Mouse (Mus musculus) liver, embryonic 13.5 days (tissue): ENCODE data around the gene Itga1. TPM values are rescaled to one million over a fixed set of nuclear protein-coding genes. Genes with fewer than 3 reads are reported as not detected.

Experiments
- ATAC-seq: fragments of 200-750 bp; cut with Nextera tagmentation; 2 replicates; pipeline ENCODE4 v1.8.0; 2017; ENCODE audit warnings: low read depth, mild to moderate bottlenecking, moderate number of reproducible peaks, moderate library complexity
- DNase-seq: peaks from one replicate; pipeline ENCODE4 v3.0.0; 2022
- H3K27ac ChIP-seq: fragments of 300-500 bp; sonication (generic); 2 replicates; pipeline ENCODE4 v1.5.1; 2015; ENCODE audit warnings: moderate library complexity, mild to moderate bottlenecking, inconsistent platforms
- H3K27me3 ChIP-seq: fragments of 300-500 bp; sonication (generic); 2 replicates; pipeline ENCODE4 v1.6.1; 2015; ENCODE audit warnings: mild to moderate bottlenecking, inconsistent platforms
- H3K36me3 ChIP-seq: fragments of 300-500 bp; sonication (generic); 2 replicates; pipeline ENCODE4 v1.6.1; 2015; ENCODE audit warnings: mild to moderate bottlenecking, inconsistent platforms
- H3K4me1 ChIP-seq: fragments of 300-500 bp; sonication (generic); replicated peaks from 2 replicates; pipeline ENCODE4 v1.6.1; 2015; ENCODE audit warnings: inconsistent platforms
- H3K4me2 ChIP-seq: fragments of 300-500 bp; sonication (generic); 2 replicates; pipeline ENCODE4 v1.6.1; 2015; ENCODE audit warnings: inconsistent platforms, mild to moderate bottlenecking, moderate library complexity
- H3K4me3 ChIP-seq: fragments of 300-500 bp; sonication (generic); replicated peaks from 2 replicates; pipeline ENCODE4 v1.5.1; 2015; ENCODE audit warnings: mild to moderate bottlenecking, inconsistent platforms
- H3K9ac ChIP-seq: fragments of 300-500 bp; sonication (generic); 2 replicates; pipeline ENCODE4 v1.6.1; 2015; ENCODE audit warnings: mild to moderate bottlenecking, inconsistent platforms
- H3K9me3 ChIP-seq: fragments of 300-500 bp; sonication (generic); replicated peaks from 2 replicates; pipeline ENCODE4 v1.6.1; 2016; ENCODE audit warnings: inconsistent platforms
- WGBS: fragments of 180-500 bp; shearing (Covaris S2); methylation state at CpG from one replicate; pipeline ENCODE4 v1.1.7; 2015; ENCODE audit not compliant: insufficient replicate concordance; 5-methylcytosine and 5-hydroxymethylcytosine counted together
- polyA plus RNA-seq: library from polyadenylated mRNA; unstranded; fragments of >200 nt; fragmentation: Nextera tagmentation; extraction: Ambion mirVana; gene quantifications from 2 replicates; pipeline ENCODE4 v1.2.1, GENCODE M21; 2015

The Itga1 gene
- polyA plus RNA-seq, 1 experiment from 2014 or later, result 2.6 TPM

DNA sequence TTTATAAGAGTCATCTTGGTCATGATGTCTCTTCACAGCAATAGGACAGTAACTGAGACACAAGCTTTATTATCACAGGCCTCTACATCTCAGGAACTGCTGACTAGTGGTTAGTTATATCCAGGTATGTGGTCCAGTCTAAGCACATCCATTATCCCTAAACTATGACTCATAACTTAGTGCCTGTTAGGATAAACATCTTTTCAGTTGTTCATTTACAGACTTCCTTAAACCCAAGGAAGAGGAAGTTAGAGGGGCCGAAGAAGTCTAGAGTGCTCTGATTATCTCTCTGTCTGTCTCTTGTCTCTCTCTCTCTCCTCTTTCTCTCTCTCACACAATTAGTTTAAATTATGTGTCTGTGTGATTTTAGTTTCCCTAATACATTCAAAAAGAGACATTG, 117.1 kb downstream of the Itga1 start:
- H3K4me3 ChIP-seq, result no peak overlapping the region
- ATAC-seq (no peak), DNase-seq (no peak)
- 24% methylated on average over 1 of the region's 1 CpGs for WGBS
- H3K4me2 ChIP-seq, result no peak overlapping the region
- no peak overlapping the region for H3K27ac ChIP-seq
- no peaks in the 10 kb centered on the region for H3K4me1 ChIP-seq
- H3K36me3 ChIP-seq, result no peaks in the 10 kb centered on the region
- H3K9ac ChIP-seq, result no peak overlapping the region
- H3K9me3 ChIP-seq, result no peaks in the 10 kb centered on the region
- no peaks in the 10 kb centered on the region for H3K27me3 ChIP-seq

DNA sequence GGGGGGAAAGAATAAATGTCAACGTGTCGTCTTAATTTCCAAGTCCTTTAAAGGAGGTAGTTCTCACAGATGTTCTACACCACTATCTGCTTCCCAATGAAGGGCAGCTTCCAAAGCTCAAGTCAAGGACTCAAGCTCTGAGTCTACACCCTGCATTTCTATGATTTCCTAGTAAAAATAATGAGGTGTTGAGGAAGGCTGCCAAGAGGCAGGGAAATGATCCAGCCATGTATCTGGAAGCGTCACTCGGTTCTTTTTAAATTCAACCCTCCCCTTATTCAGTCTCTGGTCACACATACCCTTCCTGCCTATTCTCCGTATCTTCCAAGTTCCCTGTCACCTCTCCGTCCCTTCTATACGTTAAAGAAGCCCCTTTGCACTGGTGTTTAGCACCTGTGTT, 118.6 kb downstream of the Itga1 start:
- H3K27ac ChIP-seq, result no peak overlapping the region
- H3K27me3 ChIP-seq, result no peaks in the 10 kb centered on the region
- no peak for ATAC-seq
- H3K36me3 ChIP-seq, result no peaks in the 10 kb centered on the region
- H3K4me3 ChIP-seq, result no peak overlapping the region
- H3K9ac ChIP-seq, result no peak overlapping the region
- 73% methylated on average over 7 of the region's 7 CpGs for WGBS
- H3K4me2 ChIP-seq, result no peak overlapping the region
- H3K9me3 ChIP-seq, result no peaks in the 10 kb centered on the region
- H3K4me1 ChIP-seq, result no peaks in the 10 kb centered on the region
- DNase-seq, result no peak

GRCm38 (mm10) chr13:114980831-114981419, 120.8 kb downstream of the Itga1 start:
- ATAC-seq, result no peak
- Histone ChIP-seq H3K27ac (no peak overlapping the region), H3K4me3 (no peak overlapping the region)

GRCm38 (mm10) chr13:114974484-114975042, 127.2 kb downstream of the Itga1 start:
- Histone ChIP-seq H3K27ac (no peak overlapping the region), H3K4me3 (no peak overlapping the region), H3K9me3 (no peaks in the 10 kb centered on the region), H3K4me1 (no peaks in the 10 kb centered on the region), H3K36me3 (no peaks in the 10 kb centered on the region), H3K9ac (no peak overlapping the region), H3K4me2 (no peak overlapping the region), H3K27me3 (no peaks in the 10 kb centered on the region)
- WGBS, result 59% methylated on average over 6 of the region's 6 CpGs
- DNase-seq (no peak), ATAC-seq (no peak)

More at GRCm38 (mm10) chr13:114980831-114981419, 120.8 kb downstream of the Itga1 start:
- no peaks in the 10 kb centered on the region for H3K36me3 ChIP-seq
- no peak overlapping the region for H3K4me2 ChIP-seq
- H3K9ac ChIP-seq, result no peak overlapping the region
- DNase-seq, result no peak
- 35% methylated on average over 10 of the region's 10 CpGs for WGBS
- H3K27me3 ChIP-seq, result no peaks in the 10 kb centered on the region
- H3K9me3 ChIP-seq, result no peaks in the 10 kb centered on the region
- no peaks in the 10 kb centered on the region for H3K4me1 ChIP-seq

DNA sequence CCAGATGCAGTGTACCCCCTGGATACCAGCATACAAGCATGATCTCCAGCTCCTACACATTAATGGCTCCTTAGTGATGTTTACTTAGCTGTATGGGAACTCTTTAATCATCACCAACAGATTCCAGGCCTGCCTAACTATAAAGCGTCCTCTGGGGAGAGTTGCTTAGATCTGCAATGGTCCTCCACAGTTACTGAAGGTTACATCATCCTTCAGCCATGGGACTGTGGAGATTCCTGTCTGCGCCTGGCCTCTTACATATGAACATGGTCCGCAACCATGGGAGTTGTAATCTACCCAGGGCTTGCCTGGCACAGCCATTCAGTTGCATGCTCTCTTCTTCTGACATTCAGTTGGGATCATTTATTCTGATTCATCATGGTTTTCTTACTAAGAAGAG, 129.9 kb downstream of the Itga1 start:
- H3K27ac ChIP-seq, result no peak overlapping the region
- no peak for DNase-seq
- WGBS, result 83% methylated on average over 3 of the region's 3 CpGs
- no peaks in the 10 kb centered on the region for H3K9me3 ChIP-seq
- H3K9ac ChIP-seq, result no peak overlapping the region
- no peaks in the 10 kb centered on the region for H3K4me1 ChIP-seq
- no peak overlapping the region for H3K4me2 ChIP-seq
- H3K36me3 ChIP-seq, result no peaks in the 10 kb centered on the region
- no peak for ATAC-seq
- no peak overlapping the region for H3K4me3 ChIP-seq
- H3K27me3 ChIP-seq, result no peaks in the 10 kb centered on the region

- no peaks in the 10 kb centered on the region for H3K27me3 ChIP-seq
- no peak overlapping the region for H3K4me2 ChIP-seq
- DNase-seq (peak; percentile 20), ATAC-seq (peak; percentile 58)
- WGBS, result 29% methylated on average over 2 of the region's 2 CpGs
- H3K36me3 ChIP-seq, result no peaks in the 10 kb centered on the region
- no peak overlapping the region for H3K4me3 ChIP-seq
- no peak overlapping the region for H3K9ac ChIP-seq
- no peak overlapping the region for H3K27ac ChIP-seq
- no peaks in the 10 kb centered on the region for H3K9me3 ChIP-seq
- no peaks in the 10 kb centered on the region for H3K4me1 ChIP-seq
Measured at GRCm38 (mm10) chr13:114964233-114964632, 137.5 kb downstream of the Itga1 start.

GRCm38 (mm10) chr13:114954516-114954915, 147.2 kb downstream of the Itga1 start:
- Histone ChIP-seq H3K27me3 (no peaks in the 10 kb centered on the region), H3K4me3 (no peak overlapping the region), H3K27ac (no peak overlapping the region), H3K4me2 (no peak overlapping the region), H3K36me3 (no peaks in the 10 kb centered on the region), H3K9ac (no peak overlapping the region), H3K4me1 (peaks cover 3% of the 10 kb centered on the region; the same call in 1 of the 2 replicates), H3K9me3 (no peaks in the 10 kb centered on the region)
- DNase-seq (no peak), ATAC-seq (no peak)

DNA sequence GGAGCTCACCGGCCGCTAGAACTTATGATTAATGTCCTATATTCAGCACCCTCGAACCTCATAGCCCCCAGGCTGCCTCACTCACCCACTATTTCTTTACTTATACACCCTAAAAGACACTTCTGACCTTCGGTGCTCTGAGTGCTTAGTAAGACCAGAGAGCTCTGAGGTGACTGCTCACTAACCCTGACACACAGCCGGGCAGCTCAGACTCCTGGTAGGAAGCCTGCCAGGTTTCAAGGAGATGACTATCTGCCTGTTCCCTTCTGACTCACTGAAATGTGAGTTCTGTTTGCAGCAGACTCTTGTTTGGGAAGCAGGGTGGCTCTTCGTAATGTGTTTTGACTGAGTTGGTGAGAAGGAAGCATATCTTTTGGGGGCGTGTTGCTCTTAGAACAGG, 168.2 kb downstream of the Itga1 start:
- DNase-seq (no peak), ATAC-seq (no peak)
- no peak overlapping the region for H3K9ac ChIP-seq
- H3K27ac ChIP-seq, result no peak overlapping the region
- no peaks in the 10 kb centered on the region for H3K9me3 ChIP-seq
- no peak overlapping the region for H3K4me3 ChIP-seq
- H3K4me2 ChIP-seq, result no peak overlapping the region
- H3K27me3 ChIP-seq, result no peaks in the 10 kb centered on the region
- no peaks in the 10 kb centered on the region for H3K36me3 ChIP-seq
- WGBS, result 55% methylated on average over 7 of the region's 7 CpGs
- H3K4me1 ChIP-seq, result 0 out of 2 replicates have a peak, but pooled peaks cover 2% of the 10 kb centered on the region

- ATAC-seq (peak; percentile 72), DNase-seq (peak; percentile 5)
- Histone ChIP-seq H3K4me2 (peak within 1 kb of the TSS; percentile 63), H3K36me3 (no peaks in the 10 kb centered on the region), H3K27ac (no peak within 1 kb of the TSS), H3K4me1 (0 out of 2 replicates have a peak, but pooled peaks cover 2% of the 10 kb centered on the region), H3K9ac (no peak within 1 kb of the TSS; the same call in 1 of the 2 replicates), H3K4me3 (peak within 1 kb of the TSS; percentile 55), H3K27me3 (no peaks in the 10 kb centered on the region), H3K9me3 (no peaks in the 10 kb centered on the region)
- WGBS, result 4% methylated on average over 28 of the region's 28 CpGs
Measured at GRCm38 (mm10) chr13:114931775-114932294, 169.9 kb downstream of the Itga1 start, which contains the start of gene Itga2. Gene Itga2, minus strand, starts transcription at chr13:114932100.

- no peak overlapping the region; the same call in 1 of the 2 replicates for H3K9ac ChIP-seq
- DNase-seq, result no peak
- 2% methylated on average over 10 of the region's 10 CpGs for WGBS
Measured at GRCm38 (mm10) chr13:114930996-114931649, 170.6 kb downstream of the Itga1 start.

GRCm38 (mm10) chr13:114924785-114925184, 177.0 kb downstream of the Itga1 start:
- DNase-seq (no peak), ATAC-seq (0 out of 2 replicates have a peak, but pooled peaks have one; percentile 18)
- Histone ChIP-seq H3K9ac (no peak overlapping the region), H3K9me3 (no peaks in the 10 kb centered on the region), H3K4me2 (no peak overlapping the region), H3K4me1 (peaks cover 5% of the 10 kb centered on the region; the same call in 1 of the 2 replicates), H3K27me3 (no peaks in the 10 kb centered on the region), H3K36me3 (no peaks in the 10 kb centered on the region), H3K4me3 (no peak overlapping the region), H3K27ac (no peak overlapping the region)
- 4% methylated on average over 1 of the region's 1 CpGs for WGBS

More at GRCm38 (mm10) chr13:114930996-114931649, 170.6 kb downstream of the Itga1 start:
- Histone ChIP-seq H3K36me3 (no peaks in the 10 kb centered on the region), H3K4me3 (peak overlapping the region; percentile 55), H3K27me3 (no peaks in the 10 kb centered on the region), H3K4me2 (peak overlapping the region; percentile 63), H3K27ac (no peak overlapping the region), H3K9me3 (no peaks in the 10 kb centered on the region), H3K4me1 (0 out of 2 replicates have a peak, but pooled peaks cover 2% of the 10 kb centered on the region)
- no peak; the same call in 1 of the 2 replicates for ATAC-seq
